Mouse (Mus musculus) thymus, adult 2 months (tissue): ENCODE results near the gene Grk5.

Experiments used
- CTCF ChIP-seq: fragments of 200-500 bp; IDR thresholded peaks from 2 replicates; pipeline ENCODE4 v1.5.1; 2012; ENCODE audit warnings: mild to moderate bottlenecking, control low read depth, low read length, moderate library complexity, borderline replicate concordance; ENCODE audit not compliant: control insufficient read depth, poor library complexity, insufficient read depth; ENCODE audit errors: extremely low read depth
- POLR2A ChIP-seq: fragments of 200-500 bp; IDR thresholded peaks from 2 replicates; pipeline ENCODE4 v1.6.1; 2012; ENCODE audit warnings: mild to moderate bottlenecking, low read length, control low read depth, moderate library complexity; ENCODE audit not compliant: control insufficient read depth, poor library complexity, insufficient read depth; ENCODE audit errors: extremely low read depth

GRCm38 (mm10) chr19:60887637-60888036, 1.9 kb upstream of the Grk5 start:
- TF ChIP-seq POLR2A (no peak), CTCF (no peak)
